Mouse (Mus musculus) activated CD4-positive, CD25-positive, alpha-beta regulatory T cell, adult 4 months (primary cell): ENCODE measurements around the gene Prss28. TPM values are rescaled to one million over a fixed set of nuclear protein-coding genes. Genes with fewer than 3 reads are reported as not detected.

ENCODE experiments used
- ATAC-seq: one replicate; pipeline ENCODE4 v1.8.0; 2017
- polyA plus RNA-seq, 2 experiments: library from polyadenylated mRNA; unstranded; fragments of 100-300 nt; shearing (Covaris generic); gene quantifications; one replicate each; pipeline ENCODE4 v1.2.1; 2017

Prss28 gene
- polyA plus RNA-seq, 2 experiments from 2014 or later, result not detected

- no peak for ATAC-seq
Observed at GRCm38 (mm10) chr17:25341490-25341889, 33.0 kb downstream of the Prss28 start.

- no peak for ATAC-seq
Observed at GRCm38 (mm10) chr17:25345462-25345861, 37.0 kb downstream of the Prss28 start, which contains the start of gene Tpsab1. Gene Tpsab1, minus strand, starts transcription at chr17:25345562.

GRCm38 (mm10) chr17:25361291-25361690 is 52.8 kb downstream of the Prss28 start:
- no peak for ATAC-seq

Other genes with a start within 250 kb of the Prss28 start
- gene Tmem204, start 225.1 kb upstream of the Prss28 start, polyA plus RNA-seq, result under 1 TPM in 1 of 2 experiments, not detected in 1; 0.63 TPM
- 10 to 100 TPM; 16.8 to 18.7 TPM for gene Telo2, start 192.7 kb upstream of the Prss28 start, polyA plus RNA-seq
- gene Ptx4, start 187.9 kb upstream of the Prss28 start, polyA plus RNA-seq, result not detected
- 10 to 100 TPM; 15.4 to 16.8 TPM for gene Clcn7, start 175.3 kb upstream of the Prss28 start, polyA plus RNA-seq
- not detected for gene Ccdc154, start 146.2 kb upstream of the Prss28 start, polyA plus RNA-seq
- not detected for gene Gm38655, start 133.2 kb upstream of the Prss28 start, polyA plus RNA-seq
- gene BC003965, start 124.1 kb upstream of the Prss28 start, polyA plus RNA-seq, result 10 to 100 TPM; 13.1 to 14.3 TPM
- 10 to 100 TPM; 14.4 to 20.2 TPM for gene Unkl, start 120.2 kb upstream of the Prss28 start, polyA plus RNA-seq
- gene Gnptg, start 68.5 kb upstream of the Prss28 start, polyA plus RNA-seq, result 10 to 100 TPM; 44.3 to 57.7 TPM
- 10 to 100 TPM; 27.7 to 32.1 TPM for gene Tsr3, start 68.5 kb upstream of the Prss28 start, polyA plus RNA-seq
- gene Baiap3, start 52.3 kb upstream of the Prss28 start, polyA plus RNA-seq, result 1 to 10 TPM; 1.4 to 8.5 TPM
- gene Ube2i, start 34.0 kb upstream of the Prss28 start, polyA plus RNA-seq, result 100 to 1,000 TPM; 368 to 405 TPM
- gene Prss34, start 10.3 kb upstream of the Prss28 start, polyA plus RNA-seq, result not detected
- not detected for gene Prss29, start 10.0 kb downstream of the Prss28 start, polyA plus RNA-seq
- not detected for gene Tpsab1, start 36.9 kb downstream of the Prss28 start, polyA plus RNA-seq
- not detected for gene Tpsb2, start 57.7 kb downstream of the Prss28 start, polyA plus RNA-seq
- not detected for gene Tpsg1, start 60.6 kb downstream of the Prss28 start, polyA plus RNA-seq
- gene Cacna1h, start 125.1 kb downstream of the Prss28 start, polyA plus RNA-seq, result not detected
- not detected for gene Tekt4, start 146.0 kb downstream of the Prss28 start, polyA plus RNA-seq
- gene Sstr5, start 188.6 kb downstream of the Prss28 start, polyA plus RNA-seq, result not detected